Mouse (Mus musculus): ENCODE data around the gene Olfr113. TPM values are rescaled to one million over a fixed set of nuclear protein-coding genes. Genes with fewer than 3 reads are reported as not detected.

Olfr113 gene
- not detected for polyA plus RNA-seq (2012; fragmentation: generic; extraction: Trizol)

DNA sequence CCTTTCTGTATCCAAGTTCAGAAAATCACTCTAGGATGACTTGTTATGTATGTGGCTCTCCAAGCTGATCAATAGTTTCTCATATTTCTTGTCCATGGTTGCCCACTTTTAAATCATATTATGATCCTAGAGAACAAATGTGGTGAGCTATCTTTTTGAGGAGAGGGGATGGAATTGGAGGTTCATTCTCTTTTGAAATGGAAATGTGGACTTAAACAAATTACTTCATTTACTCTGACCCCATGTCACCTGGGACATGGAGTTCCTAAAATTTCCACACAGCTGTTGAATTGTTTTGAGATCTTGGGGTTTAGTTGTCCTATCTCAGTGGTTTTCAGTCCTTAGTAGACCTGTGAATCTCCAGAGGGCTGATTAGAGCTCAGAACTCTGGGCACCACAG lies at the start of gene Olfr113:
Olfr113 (minus strand) TSS at position 101 of the 400 bp plus-strand sequence.
- Histone ChIP-seq H3K79me2 (ENCODE audit: control insufficient read depth, insufficient read depth) (no peaks in the 10 kb centered on the region), H3K4me3 (no peak within 1 kb of the TSS), H3K27me3 (ENCODE audit: control insufficient read depth, insufficient read depth, insufficient read length) (no peaks in the 10 kb centered on the region), H3K4me2 (ENCODE audit: low read depth) (no peak within 1 kb of the TSS), H3K36me3 (ENCODE audit: control insufficient read depth, insufficient read depth) (no peaks in the 10 kb centered on the region), H3ac (ENCODE audit: control insufficient read depth, insufficient read length) (no peak within 1 kb of the TSS)
- no peak for TF ChIP-seq POLR2A (IDR thresholded peaks at IDR 0.05; ENCODE audit: insufficient read length, low read depth)
- no peak for TF ChIP-seq POLR2AphosphoS2 (IDR thresholded peaks at IDR 0.05; ENCODE audit: insufficient read length, low read depth)
- TF ChIP-seq TCF12 (IDR thresholded peaks at IDR 0.05; ENCODE audit: insufficient read depth, poor library complexity, severe bottlenecking): no peak
- TF ChIP-seq USF1 (IDR thresholded peaks at IDR 0.05; ENCODE audit: low read depth): no peak
- no peak for TF ChIP-seq MYOG (IDR thresholded peaks at IDR 0.05; ENCODE audit: control insufficient read depth in 1 of 3, insufficient read depth in 1 of 3, insufficient read length in 2 of 3, low read depth in 2 of 3)
- TF ChIP-seq REST (IDR thresholded peaks at IDR 0.05; ENCODE audit: insufficient read depth, insufficient read length): no peak
- TF ChIP-seq E2F4 (IDR thresholded peaks at IDR 0.05; ENCODE audit: insufficient read depth): no peak
- no peak for TF ChIP-seq CEBPB (IDR thresholded peaks at IDR 0.05; ENCODE audit: insufficient read depth, poor library complexity, severe bottlenecking)
- no peak for TF ChIP-seq MYOD1 (IDR thresholded peaks at IDR 0.05; ENCODE audit: control insufficient read depth in 1 of 3, insufficient read length in 2 of 3, low read depth in 2 of 3)
- TF ChIP-seq MAX (IDR thresholded peaks at IDR 0.05; ENCODE audit: low read depth): no peak
- TF ChIP-seq SRF (IDR thresholded peaks at IDR 0.05; ENCODE audit: control insufficient read depth, insufficient read length, low read depth): no peak
- no peak for TF ChIP-seq TCF3 (IDR thresholded peaks at IDR 0.05; ENCODE audit: insufficient read length, low read depth)

DNA sequence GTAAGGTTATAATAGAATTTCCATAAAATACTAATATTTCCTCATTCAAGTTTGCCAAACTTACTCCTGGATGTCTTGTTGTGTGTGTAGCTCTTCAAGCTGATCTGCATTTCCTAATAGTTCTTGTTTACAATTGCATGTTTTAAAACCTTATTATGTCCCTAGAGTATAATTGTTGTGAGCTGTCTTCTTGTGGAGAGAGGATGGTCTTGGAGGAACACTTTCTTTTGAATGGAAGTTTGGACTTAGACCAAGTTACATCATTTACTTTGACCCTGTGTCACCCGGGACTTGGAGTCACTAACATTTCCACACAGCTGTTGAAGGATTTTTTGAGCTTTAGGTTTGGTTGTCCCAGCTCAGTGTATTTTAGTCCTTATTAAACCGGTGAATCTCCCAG lies 49.5 kb upstream of the Olfr113 start, which contains the start of the genes Olfr115 and Olfr116:
Olfr115 (minus strand) TSS at position 101 of the 400 bp plus-strand sequence.
Olfr116 (minus strand) TSS at position 191 of the 400 bp plus-strand sequence.
- no peak for TF ChIP-seq TCF3 (IDR thresholded peaks at IDR 0.05; ENCODE audit: insufficient read length, low read depth)
- TF ChIP-seq POLR2AphosphoS2 (IDR thresholded peaks at IDR 0.05; ENCODE audit: insufficient read length, low read depth): no peak
- TF ChIP-seq MAX (IDR thresholded peaks at IDR 0.05; ENCODE audit: low read depth): no peak
- TF ChIP-seq CEBPB (IDR thresholded peaks at IDR 0.05; ENCODE audit: insufficient read depth, poor library complexity, severe bottlenecking): no peak
- no peak for TF ChIP-seq POLR2A (IDR thresholded peaks at IDR 0.05; ENCODE audit: insufficient read length, low read depth)
- TF ChIP-seq USF1 (IDR thresholded peaks at IDR 0.05; ENCODE audit: low read depth): no peak
- no peak for TF ChIP-seq E2F4 (IDR thresholded peaks at IDR 0.05; ENCODE audit: insufficient read depth)
- Histone ChIP-seq H3ac (ENCODE audit: control insufficient read depth, insufficient read length) (no peak within 1 kb of the TSS), H3K79me2 (ENCODE audit: control insufficient read depth, insufficient read depth) (no peaks in the 10 kb centered on the region), H3K4me2 (ENCODE audit: low read depth) (no peak within 1 kb of the TSS), H3K27me3 (ENCODE audit: control insufficient read depth, insufficient read depth, insufficient read length) (no peaks in the 10 kb centered on the region), H3K4me3 (no peak within 1 kb of the TSS), H3K36me3 (ENCODE audit: control insufficient read depth, insufficient read depth) (no peaks in the 10 kb centered on the region)

DNA sequence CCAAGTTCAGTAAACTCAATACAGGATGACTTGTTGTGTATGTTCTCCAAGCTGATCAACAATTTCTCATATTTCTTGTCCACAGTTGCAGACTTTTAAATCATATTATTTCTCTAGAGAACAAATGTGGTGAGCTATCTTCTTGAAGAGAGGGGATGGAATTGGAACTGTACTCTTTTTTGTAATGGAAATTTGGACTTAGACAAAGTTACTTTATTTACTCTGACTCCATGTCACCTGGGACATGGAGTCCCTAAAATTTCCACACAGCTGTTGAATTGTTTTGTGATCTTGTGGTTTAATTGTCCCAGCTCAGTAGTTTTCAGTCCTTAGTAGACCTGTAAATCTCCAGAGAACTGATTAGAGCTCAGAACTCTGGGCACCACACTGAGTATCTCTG lies 15.2 kb upstream of the Olfr113 start, which contains the start of gene Olfr114:
Olfr114 (minus strand) TSS at position 101 of the 400 bp plus-strand sequence.
- Histone ChIP-seq H3K79me2 (ENCODE audit: control insufficient read depth, insufficient read depth) (no peaks in the 10 kb centered on the region), H3K36me3 (ENCODE audit: control insufficient read depth, insufficient read depth) (no peaks in the 10 kb centered on the region), H3K27me3 (ENCODE audit: control insufficient read depth, insufficient read depth, insufficient read length) (no peaks in the 10 kb centered on the region), H3K4me2 (ENCODE audit: low read depth) (no peak within 1 kb of the TSS), H3ac (ENCODE audit: control insufficient read depth, insufficient read length) (no peak within 1 kb of the TSS), H3K4me3 (no peak within 1 kb of the TSS)
- no peak for TF ChIP-seq POLR2AphosphoS2 (IDR thresholded peaks at IDR 0.05; ENCODE audit: insufficient read length, low read depth)
- no peak for TF ChIP-seq POLR2A (IDR thresholded peaks at IDR 0.05; ENCODE audit: insufficient read length, low read depth)
- no peak for TF ChIP-seq MYOG (IDR thresholded peaks at IDR 0.05; ENCODE audit: control insufficient read depth in 1 of 3, insufficient read depth in 1 of 3, insufficient read length in 2 of 3, low read depth in 2 of 3)
- no peak for TF ChIP-seq REST (IDR thresholded peaks at IDR 0.05; ENCODE audit: insufficient read depth, insufficient read length)
- TF ChIP-seq USF1 (IDR thresholded peaks at IDR 0.05; ENCODE audit: low read depth): no peak
- TF ChIP-seq SRF (IDR thresholded peaks at IDR 0.05; ENCODE audit: control insufficient read depth, insufficient read length, low read depth): no peak
- TF ChIP-seq MYOD1 (IDR thresholded peaks at IDR 0.05; ENCODE audit: control insufficient read depth in 1 of 3, insufficient read length in 2 of 3, low read depth in 2 of 3): no peak
- no peak for TF ChIP-seq TCF3 (IDR thresholded peaks at IDR 0.05; ENCODE audit: insufficient read length, low read depth)
- TF ChIP-seq MAX (IDR thresholded peaks at IDR 0.05; ENCODE audit: low read depth): no peak
- TF ChIP-seq TCF12 (IDR thresholded peaks at IDR 0.05; ENCODE audit: insufficient read depth, poor library complexity, severe bottlenecking): no peak
- TF ChIP-seq CEBPB (IDR thresholded peaks at IDR 0.05; ENCODE audit: insufficient read depth, poor library complexity, severe bottlenecking): no peak
- no peak for TF ChIP-seq E2F4 (IDR thresholded peaks at IDR 0.05; ENCODE audit: insufficient read depth)

DNA sequence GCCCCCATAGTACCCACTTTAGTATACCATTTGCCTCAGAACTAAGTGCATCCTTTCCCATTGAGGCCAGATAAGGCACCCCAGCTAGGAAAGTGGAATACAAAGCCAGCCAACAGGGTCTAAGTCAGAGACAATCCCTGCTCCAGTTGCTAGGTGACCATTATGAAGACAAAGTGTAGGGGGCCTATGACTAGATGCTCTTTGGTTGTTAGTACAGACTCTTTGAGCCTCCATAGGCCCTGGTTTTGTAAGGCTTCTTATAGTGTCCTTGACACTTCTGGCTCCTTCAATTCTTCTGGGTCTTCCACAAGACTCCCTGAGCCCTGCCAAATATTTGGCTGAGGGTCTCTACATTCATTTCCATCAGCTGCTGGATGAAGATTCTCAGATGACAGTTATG lies 8.1 kb downstream of the Olfr113 start, which contains the start of gene Olfr112:
Olfr112 (minus strand) TSS at position 101 of the 400 bp plus-strand sequence.
- Histone ChIP-seq H3K36me3 (ENCODE audit: control insufficient read depth, insufficient read depth) (no peaks in the 10 kb centered on the region), H3ac (ENCODE audit: control insufficient read depth, insufficient read length) (no peak within 1 kb of the TSS), H3K27me3 (ENCODE audit: control insufficient read depth, insufficient read depth, insufficient read length) (no peaks in the 10 kb centered on the region), H3K4me2 (ENCODE audit: low read depth) (no peak within 1 kb of the TSS), H3K79me2 (ENCODE audit: control insufficient read depth, insufficient read depth) (no peaks in the 10 kb centered on the region), H3K4me3 (no peak within 1 kb of the TSS)
- TF ChIP-seq POLR2A (IDR thresholded peaks at IDR 0.05; ENCODE audit: insufficient read length, low read depth): no peak
- no peak for TF ChIP-seq MYOG (IDR thresholded peaks at IDR 0.05; ENCODE audit: control insufficient read depth in 1 of 3, insufficient read depth in 1 of 3, insufficient read length in 2 of 3, low read depth in 2 of 3)
- no peak for TF ChIP-seq TCF12 (IDR thresholded peaks at IDR 0.05; ENCODE audit: insufficient read depth, poor library complexity, severe bottlenecking)
- TF ChIP-seq MAX (IDR thresholded peaks at IDR 0.05; ENCODE audit: low read depth): no peak
- no peak for TF ChIP-seq USF1 (IDR thresholded peaks at IDR 0.05; ENCODE audit: low read depth)
- no peak for TF ChIP-seq SRF (IDR thresholded peaks at IDR 0.05; ENCODE audit: control insufficient read depth, insufficient read length, low read depth)
- no peak for TF ChIP-seq CEBPB (IDR thresholded peaks at IDR 0.05; ENCODE audit: insufficient read depth, poor library complexity, severe bottlenecking)
- no peak for TF ChIP-seq REST (IDR thresholded peaks at IDR 0.05; ENCODE audit: insufficient read depth, insufficient read length)
- no peak for TF ChIP-seq TCF3 (IDR thresholded peaks at IDR 0.05; ENCODE audit: insufficient read length, low read depth)
- TF ChIP-seq E2F4 (IDR thresholded peaks at IDR 0.05; ENCODE audit: insufficient read depth): no peak
- TF ChIP-seq MYOD1 (IDR thresholded peaks at IDR 0.05; ENCODE audit: control insufficient read depth in 1 of 3, insufficient read length in 2 of 3, low read depth in 2 of 3): no peak
- no peak for TF ChIP-seq POLR2AphosphoS2 (IDR thresholded peaks at IDR 0.05; ENCODE audit: insufficient read length, low read depth)

All from myocyte (in vitro differentiated cells).